Mouse (Mus musculus) bone marrow macrophage, adult 2 months (primary cell): ENCODE data around the gene Emsy.

ENCODE experiments used
- CTCF ChIP-seq: IDR thresholded peaks from 2 replicates; pipeline ENCODE4 v1.5.1; 2012; ENCODE audit warnings: low read depth, mild to moderate bottlenecking, low read length, moderate library complexity
- POLR2A ChIP-seq: IDR thresholded peaks from 2 replicates; pipeline ENCODE4 v1.6.1; 2012; ENCODE audit warnings: mild to moderate bottlenecking, low read depth, low read length, borderline replicate concordance

DNA sequence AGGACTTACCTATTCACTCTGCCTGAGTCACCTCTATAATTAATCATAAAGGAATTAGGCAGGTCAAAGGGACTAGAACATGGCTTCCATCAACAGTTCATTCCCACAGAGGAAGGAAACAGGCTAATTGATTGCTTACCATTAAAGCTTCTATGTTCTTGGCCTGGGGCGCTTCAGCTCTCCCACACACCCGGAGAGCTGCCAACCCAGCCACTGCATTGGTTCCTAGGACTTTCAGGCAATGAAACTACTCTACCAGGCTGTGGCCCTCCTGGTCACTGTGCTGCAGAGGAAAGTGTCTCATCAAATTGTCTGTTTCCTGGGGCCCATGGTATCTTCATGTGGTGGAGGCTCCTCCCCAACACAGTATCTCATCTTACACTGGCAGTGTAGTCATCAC is 20.9 kb upstream of the Emsy start:
- TF ChIP-seq POLR2A (no peak), CTCF (no peak)
